Mouse (Mus musculus) heart, embryonic 10.5 days (tissue): ENCODE results near the gene Slc16a7. TPM values are rescaled to one million over a fixed set of nuclear protein-coding genes. Genes with fewer than 3 reads are reported as not detected.
A peak's percentile ranks its signal among the peaks of the same experiment; 100 is the strongest.

Experiments
- DNase-seq: peaks from one replicate; pipeline ENCODE4 v3.0.0-alpha.2; 2017; ENCODE audit warnings: low spot score
- H3K27ac ChIP-seq: fragments of 300-500 bp; sonication (generic); 2 replicates; pipeline ENCODE4 v1.5.1; 2016; ENCODE audit warnings: mild to moderate bottlenecking
- H3K27me3 ChIP-seq: fragments of 300-500 bp; sonication (generic); 2 replicates; pipeline ENCODE4 v1.6.1; 2016; ENCODE audit warnings: mild to moderate bottlenecking; ENCODE audit not compliant: poor library complexity, insufficient read depth, severe bottlenecking
- H3K36me3 ChIP-seq: fragments of 300-500 bp; sonication (generic); 2 replicates; pipeline ENCODE4 v1.6.1; 2016; ENCODE audit warnings: mild to moderate bottlenecking, moderate library complexity
- H3K4me1 ChIP-seq: fragments of 300-500 bp; sonication (generic); 2 replicates; pipeline ENCODE4 v1.6.1; 2016; ENCODE audit warnings: mild to moderate bottlenecking
- H3K4me3 ChIP-seq: fragments of 300-500 bp; sonication (generic); 2 replicates; pipeline ENCODE4 v1.5.1; 2016; ENCODE audit warnings: mild to moderate bottlenecking, moderate library complexity
- H3K9me3 ChIP-seq: fragments of 300-500 bp; sonication (generic); 2 replicates; pipeline ENCODE4 v1.6.1; 2016; ENCODE audit warnings: mild to moderate bottlenecking, moderate library complexity
- WGBS: fragments of 180-500 bp; shearing (Covaris S2); methylation state at CpG from one replicate; pipeline ENCODE4 v1.1.7; 2016; 5-methylcytosine and 5-hydroxymethylcytosine counted together
- polyA plus RNA-seq: library from polyadenylated mRNA; unstranded; fragments of >200 nt; fragmentation: Nextera tagmentation; extraction: Ambion mirVana; gene quantifications from 2 replicates; pipeline ENCODE4 v1.2.1, GENCODE M21; 2016

Slc16a7 gene
- polyA plus RNA-seq, 1 experiment from 2014 or later = 4.6 TPM

- DNase-seq = no peak
- Histone ChIP-seq H3K27me3 (no peaks in the 10 kb centered on the region), H3K4me1 (no peaks in the 10 kb centered on the region), H3K27ac (no peak overlapping the region), H3K4me3 (no peak overlapping the region), H3K9me3 (no peaks in the 10 kb centered on the region), H3K36me3 (no peaks in the 10 kb centered on the region)
- 70% methylated on average over 6 of the region's 6 CpGs for WGBS
These were observed 91.2 kb downstream of the Slc16a7 start for GRCm38 (mm10) chr10:125298036-125298435.

GRCm38 (mm10) chr10:125290320-125290719 lies 98.9 kb downstream of the Slc16a7 start:
- Histone ChIP-seq H3K36me3 (no peaks in the 10 kb centered on the region), H3K4me3 (no peak overlapping the region), H3K9me3 (no peaks in the 10 kb centered on the region), H3K27me3 (no peaks in the 10 kb centered on the region), H3K27ac (no peak overlapping the region), H3K4me1 (no peaks in the 10 kb centered on the region)
- DNase-seq = no peak
- 74% methylated on average over 9 of the region's 9 CpGs for WGBS

GRCm38 (mm10) chr10:125288560-125288959 lies 100.7 kb downstream of the Slc16a7 start:
- 83% methylated on average over 6 of the region's 6 CpGs for WGBS
- DNase-seq = no peak

GRCm38 (mm10) chr10:125285386-125285785 lies 103.9 kb downstream of the Slc16a7 start:
- 74% methylated on average over 5 of the region's 5 CpGs for WGBS

More at GRCm38 (mm10) chr10:125288560-125288959, 100.7 kb downstream of the Slc16a7 start:
- Histone ChIP-seq H3K4me3 (no peak overlapping the region), H3K9me3 (no peaks in the 10 kb centered on the region), H3K4me1 (no peaks in the 10 kb centered on the region), H3K36me3 (no peaks in the 10 kb centered on the region), H3K27ac (no peak overlapping the region), H3K27me3 (no peaks in the 10 kb centered on the region)

GRCm38 (mm10) chr10:125275149-125275848 lies 114.0 kb downstream of the Slc16a7 start:
- Histone ChIP-seq H3K4me1 (no peaks in the 10 kb centered on the region), H3K9me3 (no peaks in the 10 kb centered on the region), H3K27me3 (no peaks in the 10 kb centered on the region), H3K27ac (no peak overlapping the region), H3K36me3 (no peaks in the 10 kb centered on the region), H3K4me3 (no peak overlapping the region)
- 91% methylated on average over 12 of the region's 12 CpGs for WGBS
- DNase-seq = no peak

More at GRCm38 (mm10) chr10:125285386-125285785, 103.9 kb downstream of the Slc16a7 start:
- no peaks in the 10 kb centered on the region for H3K4me1 ChIP-seq
- no peak overlapping the region for H3K4me3 ChIP-seq
- H3K27ac ChIP-seq = no peak overlapping the region
- H3K9me3 ChIP-seq = no peaks in the 10 kb centered on the region
- no peaks in the 10 kb centered on the region for H3K27me3 ChIP-seq
- no peaks in the 10 kb centered on the region for H3K36me3 ChIP-seq
- no peak for DNase-seq

GRCm38 (mm10) chr10:125274519-125275148 lies 114.6 kb downstream of the Slc16a7 start:
- Histone ChIP-seq H3K4me3 (no peak overlapping the region), H3K36me3 (no peaks in the 10 kb centered on the region), H3K4me1 (no peaks in the 10 kb centered on the region), H3K27ac (no peak overlapping the region), H3K27me3 (no peaks in the 10 kb centered on the region), H3K9me3 (no peaks in the 10 kb centered on the region)
- no peak for DNase-seq
- 93% methylated on average over 5 of the region's 5 CpGs for WGBS

GRCm38 (mm10) chr10:125273759-125274158 lies 115.5 kb downstream of the Slc16a7 start:
- Histone ChIP-seq H3K27me3 (no peaks in the 10 kb centered on the region), H3K9me3 (no peaks in the 10 kb centered on the region), H3K4me3 (no peak overlapping the region), H3K4me1 (no peaks in the 10 kb centered on the region), H3K36me3 (no peaks in the 10 kb centered on the region), H3K27ac (no peak overlapping the region)
- DNase-seq = no peak
- WGBS = 78% methylated on average over 7 of the region's 7 CpGs

- Histone ChIP-seq H3K9me3 (no peaks in the 10 kb centered on the region), H3K4me3 (no peak overlapping the region), H3K27me3 (no peaks in the 10 kb centered on the region), H3K36me3 (no peaks in the 10 kb centered on the region), H3K4me1 (no peaks in the 10 kb centered on the region), H3K27ac (no peak overlapping the region)
- WGBS = 68% methylated on average over 5 of the region's 5 CpGs
- no peak for DNase-seq
These were observed 117.8 kb downstream of the Slc16a7 start for GRCm38 (mm10) chr10:125271448-125271847.

GRCm38 (mm10) chr10:125270266-125270665 lies 119.0 kb downstream of the Slc16a7 start:
- no peak for DNase-seq
- Histone ChIP-seq H3K4me3 (no peak overlapping the region), H3K27ac (no peak overlapping the region), H3K36me3 (no peaks in the 10 kb centered on the region), H3K27me3 (no peaks in the 10 kb centered on the region), H3K9me3 (no peaks in the 10 kb centered on the region), H3K4me1 (no peaks in the 10 kb centered on the region)
- WGBS = 77% methylated on average over 5 of the region's 5 CpGs

- H3K36me3 ChIP-seq = no peaks in the 10 kb centered on the region
- DNase-seq = no peak
- H3K4me1 ChIP-seq = no peaks in the 10 kb centered on the region
- H3K4me3 ChIP-seq = no peak overlapping the region
- H3K27me3 ChIP-seq = no peaks in the 10 kb centered on the region
- WGBS = 50% methylated on average over 4 of the region's 4 CpGs
- no peak overlapping the region for H3K27ac ChIP-seq
- no peaks in the 10 kb centered on the region for H3K9me3 ChIP-seq
These were observed 122.9 kb downstream of the Slc16a7 start for GRCm38 (mm10) chr10:125266322-125266721.

- H3K27me3 ChIP-seq = no peaks in the 10 kb centered on the region
- no peak overlapping the region for H3K4me3 ChIP-seq
- no peak overlapping the region for H3K27ac ChIP-seq
- no peaks in the 10 kb centered on the region for H3K4me1 ChIP-seq
- WGBS = 37% methylated on average over 9 of the region's 9 CpGs
- no peaks in the 10 kb centered on the region for H3K36me3 ChIP-seq
- no peaks in the 10 kb centered on the region for H3K9me3 ChIP-seq
- no peak for DNase-seq
These were observed 123.4 kb downstream of the Slc16a7 start for GRCm38 (mm10) chr10:125265901-125266300.

- WGBS = 72% methylated on average over 14 of the region's 14 CpGs
- Histone ChIP-seq H3K4me1 (no peaks in the 10 kb centered on the region), H3K9me3 (no peaks in the 10 kb centered on the region), H3K27me3 (no peaks in the 10 kb centered on the region), H3K27ac (no peak overlapping the region), H3K36me3 (no peaks in the 10 kb centered on the region), H3K4me3 (no peak overlapping the region)
- no peak for DNase-seq
These were observed 123.8 kb downstream of the Slc16a7 start for GRCm38 (mm10) chr10:125265467-125265866.

GRCm38 (mm10) chr10:125264938-125265337 lies 124.3 kb downstream of the Slc16a7 start:
- no peak overlapping the region for H3K4me3 ChIP-seq
- no peak overlapping the region for H3K27ac ChIP-seq
- 55% methylated on average over 4 of the region's 4 CpGs for whole genome bisulfite sequencing
- H3K9me3 ChIP-seq = no peaks in the 10 kb centered on the region
- no peaks in the 10 kb centered on the region for H3K27me3 ChIP-seq
- peak; percentile 86 for DNase-seq
- no peaks in the 10 kb centered on the region for H3K4me1 ChIP-seq
- no peaks in the 10 kb centered on the region for H3K36me3 ChIP-seq
